In the genomic region with DNA sequence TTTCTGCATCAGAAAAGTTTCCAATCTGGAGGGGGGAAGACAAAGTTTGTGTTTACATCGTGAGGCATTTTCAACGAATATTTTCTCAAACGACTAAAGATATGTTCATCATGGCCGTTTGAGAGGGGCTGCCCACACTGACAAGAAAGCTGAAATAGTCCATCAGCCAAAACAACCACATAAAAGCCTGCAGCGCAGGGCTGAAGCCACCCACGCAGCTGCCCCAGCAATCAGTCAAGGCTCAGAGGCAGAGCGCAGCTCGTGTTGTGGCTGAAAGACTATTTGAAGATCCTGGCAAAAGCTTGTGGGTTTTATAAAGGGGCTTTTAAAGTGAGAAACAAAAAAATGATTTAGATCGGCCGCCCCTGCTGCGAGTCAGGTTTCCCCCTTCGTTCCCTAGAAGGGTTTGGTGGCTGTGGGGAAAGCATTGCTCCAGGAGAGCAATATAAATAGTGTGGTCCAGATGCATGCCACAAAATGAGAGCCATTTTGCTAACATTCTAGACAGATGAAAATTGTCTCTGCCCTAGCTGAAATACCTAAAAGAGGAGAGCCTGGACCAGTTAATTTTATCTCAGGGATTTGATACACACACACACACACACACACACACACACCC, we compare ENCODE assay signal across 13 mouse cellular contexts.
DNase-seq lines count a peak whose midpoint lies in the region; ATAC-seq and TF ChIP-seq lines count a peak whose summit lies in the region.
"Had no signal": no experiment of that assay in that cellular context is flagged by ENCODE, and none has a peak within 500 bp of the region (broad histone marks: within the 10 kb centered on the region; RNA-seq: fewer than 3 reads in every experiment).

No protein-coding gene starts in this region.

- H3K79me3 ChIP-seq in C2C12 (ENCODE audit: low read depth), result no peaks in the 10 kb centered on the region

- TF ChIP-seq CTCF in C2C12 (IDR thresholded peaks at IDR 0.05; ENCODE audit: control insufficient read depth, insufficient read depth, insufficient read length), result no peak

- 66% methylated on average over 12 of the region's 12 CpGs for WGBS in hindbrain, embryonic 16.5 days
- WGBS in hindbrain, embryonic 13.5 days, result 64% methylated on average over 12 of the region's 12 CpGs
- WGBS in limb, embryonic 13.5 days, result 38% methylated on average over 12 of the region's 12 CpGs

- no peaks in the 10 kb centered on the region for H3K36me3 ChIP-seq in hindbrain, embryonic 16.5 days (ENCODE audit: control insufficient read depth, insufficient read depth, low read length)
- no peaks in the 10 kb centered on the region for H3K36me3 ChIP-seq in hindbrain, embryonic 13.5 days
- no peaks in the 10 kb centered on the region for H3K36me3 ChIP-seq in C2C12 (ENCODE audit: control insufficient read depth, insufficient read depth)
- H3K36me3 ChIP-seq in limb, embryonic 13.5 days, result no peaks in the 10 kb centered on the region

- H3K4me2 ChIP-seq in hindbrain, embryonic 16.5 days (ENCODE audit: low read length), result no peak overlapping the region
- H3K4me2 ChIP-seq in hindbrain, embryonic 13.5 days, result no peak overlapping the region
- peak overlapping the region; percentile 30 for H3K4me2 ChIP-seq in limb, embryonic 13.5 days (replicated peaks)

- H3K4me1 ChIP-seq in hindbrain, embryonic 16.5 days (ENCODE audit: control insufficient read depth, insufficient read depth, low read depth, low read length), result no peaks in the 10 kb centered on the region; the same call in 1 of the 2 replicates
- H3K4me1 ChIP-seq in hindbrain, embryonic 13.5 days (replicated peaks), result no peaks in the 10 kb centered on the region
- peaks cover 11% of the 10 kb centered on the region; the same call in 1 of the 2 replicates for H3K4me1 ChIP-seq in limb, embryonic 13.5 days

- no peaks in the 10 kb centered on the region for H3K9me3 ChIP-seq in hindbrain, embryonic 16.5 days (ENCODE audit: control insufficient read depth, low read length)
- no peaks in the 10 kb centered on the region for H3K9me3 ChIP-seq in hindbrain, embryonic 13.5 days
- 0 out of 2 replicates have a peak, but pooled peaks cover 6% of the 10 kb centered on the region for H3K9me3 ChIP-seq in limb, embryonic 13.5 days

- no peaks in the 10 kb centered on the region for H3K79me2 ChIP-seq in C2C12 (ENCODE audit: control insufficient read depth, insufficient read depth)

- peak; percentile 31 for DNase-seq in fibroblast of lung, adult 2 months (ENCODE audit: low read depth)
- no peak for DNase-seq in spleen, adult 18-20 months
- DNase-seq in embryo, embryonic 10.5 days (ENCODE audit: low spot score), result no peak
- DNase-seq in thymus, postnatal 0 days (ENCODE audit: low spot score), result no peak
- DNase-seq: adrenal gland, postnatal 10 days; gastrocnemius, adult 2 months; heart, postnatal 36 days; lung, postnatal 4 days had no signal

- no peaks in the 10 kb centered on the region for H3K27me3 ChIP-seq in hindbrain, embryonic 16.5 days (replicated peaks; ENCODE audit: control insufficient read depth, insufficient read depth, low read length)
- no peaks in the 10 kb centered on the region for H3K27me3 ChIP-seq in hindbrain, embryonic 13.5 days
- H3K27me3 ChIP-seq in C2C12 (ENCODE audit: control insufficient read depth, insufficient read depth, insufficient read length), result no peaks in the 10 kb centered on the region
- H3K27me3 ChIP-seq in limb, embryonic 13.5 days, result no peaks in the 10 kb centered on the region

- H3K27ac ChIP-seq in hindbrain, embryonic 16.5 days (ENCODE audit: low read depth, low read length), result no peak overlapping the region
- no peak overlapping the region for H3K27ac ChIP-seq in hindbrain, embryonic 13.5 days
- H3K27ac ChIP-seq in limb, embryonic 13.5 days, result peak overlapping the region; percentile 11; the same call in 1 of the 2 replicates
- H3K27ac ChIP-seq: gastrocnemius, adult 2 months; layer of hippocampus, adult 2 months had no signal

- no peak overlapping the region for H3K4me3 ChIP-seq in hindbrain, embryonic 16.5 days (ENCODE audit: low read length)
- H3K4me3 ChIP-seq in hindbrain, embryonic 13.5 days, result no peak overlapping the region
- H3K4me3 ChIP-seq in C2C12 (ENCODE audit: insufficient read depth, poor library complexity, severe bottlenecking), result no peak overlapping the region
- no peak overlapping the region for H3K4me3 ChIP-seq in limb, embryonic 13.5 days
- H3K4me3 ChIP-seq: gastrocnemius, adult 2 months; layer of hippocampus, adult 2 months had no signal

- no peak overlapping the region for H3ac ChIP-seq in C2C12 (ENCODE audit: control insufficient read depth, insufficient read length, low read depth)

- ATAC-seq in hindbrain, embryonic 16.5 days, result peak; percentile 60; the same call in 1 of the 2 replicates
- ATAC-seq in hindbrain, embryonic 13.5 days (ENCODE audit: low FRiP score), result no peak
- peak; percentile 69 for ATAC-seq in limb, embryonic 13.5 days (ENCODE audit: low FRiP score, low read depth)

- no peak overlapping the region for H3K9ac ChIP-seq in hindbrain, embryonic 16.5 days (ENCODE audit: low read depth, low read length)
- H3K9ac ChIP-seq in hindbrain, embryonic 13.5 days, result no peak overlapping the region
- no peak overlapping the region for H3K9ac ChIP-seq in limb, embryonic 13.5 days

TF ChIP-seq in C2C12, 6 proteins besides CTCF, POLR2A, EP300 and RAD21:
- TF ChIP-seq MYOD1 (IDR thresholded peaks at IDR 0.05; ENCODE audit: control insufficient read depth, insufficient read length, low read depth) (peak; percentile 9), FOSL1 (IDR thresholded peaks at IDR 0.05; ENCODE audit: insufficient read depth, low read length, poor library complexity, severe bottlenecking) (no peak)
